Mouse (Mus musculus) lung, postnatal 10 days (tissue): ENCODE results near the gene A730061H03Rik.

Experiments used
- DNase-seq: peaks from one replicate; pipeline ENCODE4 v3.0.0; 2021

Gene A730061H03Rik

DNA sequence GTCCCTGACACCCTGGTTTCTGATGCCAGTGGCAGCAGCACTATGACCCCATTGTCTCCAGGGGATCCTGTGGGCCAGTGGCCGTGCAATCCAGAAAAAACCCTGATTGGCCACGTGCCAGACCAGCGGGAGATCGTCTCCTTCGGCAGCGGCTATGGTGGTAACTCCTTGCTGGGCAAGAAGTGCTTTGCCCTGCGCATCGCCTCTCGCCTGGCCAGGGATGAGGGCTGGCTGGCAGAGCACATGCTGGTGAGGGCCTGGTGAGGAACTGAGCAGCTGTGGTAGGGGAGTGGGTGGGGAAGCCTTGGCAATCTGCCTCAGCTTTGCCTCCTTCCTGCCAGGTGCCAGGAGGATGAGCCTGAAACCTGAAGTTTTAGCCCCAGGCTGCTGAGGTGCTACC is 15.9 kb downstream of the A730061H03Rik start:
- no peak for DNase-seq

DNA sequence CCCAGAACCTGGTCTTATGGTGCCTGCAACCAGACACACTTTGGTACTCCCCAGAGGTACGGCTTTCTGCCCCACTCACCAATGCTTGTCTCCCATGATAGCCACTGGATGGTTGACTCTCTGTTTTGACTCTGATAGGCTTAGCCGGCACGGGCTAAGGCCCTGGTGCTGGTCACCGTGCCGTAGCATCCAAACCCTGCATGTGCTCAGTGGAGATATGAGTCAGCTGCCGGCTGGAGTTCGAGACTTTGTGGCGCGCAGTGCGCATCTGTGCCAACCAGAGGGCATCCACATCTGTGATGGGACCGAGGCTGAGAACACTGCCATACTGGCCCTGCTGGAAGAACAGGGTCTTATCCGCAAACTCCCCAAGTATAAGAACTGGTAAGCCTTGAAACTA is 17.9 kb downstream of the A730061H03Rik start:
- no peak for DNase-seq

DNA sequence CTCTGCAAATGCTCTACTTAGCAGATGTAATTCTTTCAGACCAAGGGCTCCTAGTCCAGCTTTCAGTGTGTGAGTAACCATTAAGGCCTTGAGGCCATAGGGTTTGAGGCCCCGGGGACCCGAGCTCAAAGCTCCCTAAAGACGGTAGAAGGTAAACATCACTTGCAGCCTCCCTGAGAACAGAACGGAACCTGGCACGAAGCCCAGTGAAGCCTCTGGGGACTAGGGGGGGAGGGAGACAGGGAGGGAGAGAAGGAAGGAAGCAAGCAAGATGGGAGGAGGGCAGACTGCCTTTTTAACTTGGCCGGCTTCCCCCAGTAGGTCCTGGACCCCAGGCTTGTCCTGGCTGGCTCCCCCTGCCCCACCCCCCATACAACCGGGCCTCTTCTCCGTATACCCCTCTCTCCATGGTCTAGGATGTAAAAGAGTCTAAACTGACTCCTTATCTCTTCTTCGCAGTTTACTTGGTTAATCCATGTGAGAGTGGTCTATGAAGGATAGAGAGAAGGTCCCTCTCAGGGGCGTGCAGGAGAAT is 19.4 kb downstream of the A730061H03Rik start:
- peak; percentile 93 for DNase-seq

- DNase-seq, result peak; percentile 96
Measured at GRCm38 (mm10) chr14:55540067-55540786, 20.0 kb downstream of the A730061H03Rik start, which contains the start of gene Pck2. Gene Pck2 (plus strand): TSS chr14:55540266.

DNA sequence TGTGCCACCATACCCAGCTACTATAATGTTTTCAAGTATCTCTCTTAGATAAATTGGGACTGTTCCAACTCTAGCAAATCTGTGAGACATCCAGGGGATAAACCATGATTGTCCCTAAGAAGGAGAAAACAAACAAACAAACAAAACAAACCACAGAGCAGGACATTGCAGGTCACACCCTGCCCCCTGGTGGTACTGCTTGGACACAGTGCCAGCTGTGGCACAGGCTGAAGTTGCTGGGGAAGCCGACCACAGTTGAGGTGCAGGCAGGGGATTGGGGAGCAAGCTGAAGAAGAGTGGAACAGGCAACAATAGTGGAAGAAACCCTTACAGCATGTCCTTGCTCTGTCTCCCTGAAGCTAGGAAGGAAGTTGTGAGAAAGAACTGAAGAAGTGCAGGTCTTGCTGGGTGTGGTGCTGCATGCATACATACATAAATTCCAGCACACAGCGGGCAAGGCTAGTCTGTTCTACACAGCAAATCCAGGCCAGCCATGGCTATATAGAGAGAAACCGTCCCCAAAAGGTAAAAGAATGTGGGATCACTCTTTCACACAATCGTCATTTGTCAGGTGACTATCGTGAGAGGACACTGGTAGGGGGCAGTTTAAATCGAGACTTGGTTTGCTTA is 24.0 kb downstream of the A730061H03Rik start:
- peak; percentile 66 for DNase-seq

GRCm38 (mm10) chr14:55527940-55528339 is 32.3 kb downstream of the A730061H03Rik start:
- peak; percentile 51 for DNase-seq

DNA sequence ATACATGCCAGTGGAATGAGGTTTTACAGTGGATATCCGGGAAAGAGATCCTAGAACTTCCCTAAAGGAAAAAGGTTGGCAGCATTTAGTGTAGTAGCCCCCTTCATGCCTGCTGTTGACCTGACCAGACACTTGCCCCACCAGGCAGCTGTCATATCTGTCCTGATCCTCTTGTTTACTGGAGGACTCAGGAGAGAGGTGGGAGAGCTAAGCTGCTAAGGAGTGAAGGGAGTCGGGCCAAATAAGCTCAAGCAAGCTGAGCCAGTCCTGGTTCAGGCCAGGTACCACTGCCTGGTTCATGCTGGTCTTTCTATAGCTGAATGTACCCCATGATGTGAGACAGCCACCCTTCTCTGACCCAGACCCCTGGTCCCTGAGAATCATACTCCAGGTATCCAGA is 33.5 kb downstream of the A730061H03Rik start:
- no peak for DNase-seq

- DNase-seq, result no peak
Measured at GRCm38 (mm10) chr14:55524785-55525184, 35.4 kb downstream of the A730061H03Rik start, which contains the start of gene Nrl. Gene Nrl (minus strand): TSS chr14:55524981.

DNA sequence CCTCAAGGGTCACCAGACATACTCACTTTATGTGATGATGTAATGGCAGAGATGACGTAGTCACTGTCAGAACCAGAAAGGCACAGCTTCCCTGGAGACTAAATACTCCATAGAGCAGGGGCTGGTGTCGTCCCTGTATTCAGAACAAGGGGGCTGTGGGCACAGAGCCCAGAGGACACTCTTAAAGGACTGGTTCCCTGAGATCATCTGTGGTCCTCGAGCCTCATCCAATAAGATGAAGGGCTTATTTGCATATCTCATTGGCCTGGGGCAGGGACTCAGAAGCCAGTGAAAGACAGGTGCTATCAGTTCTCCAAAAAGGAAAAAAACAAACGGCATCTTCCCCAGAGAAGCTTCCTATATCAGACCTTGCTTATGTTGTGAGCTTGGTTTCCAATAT is 36.1 kb downstream of the A730061H03Rik start:
- DNase-seq, result no peak

GRCm38 (mm10) chr14:55520451-55521361 is 39.5 kb downstream of the A730061H03Rik start:
- DNase-seq, result peak; percentile 41

DNA sequence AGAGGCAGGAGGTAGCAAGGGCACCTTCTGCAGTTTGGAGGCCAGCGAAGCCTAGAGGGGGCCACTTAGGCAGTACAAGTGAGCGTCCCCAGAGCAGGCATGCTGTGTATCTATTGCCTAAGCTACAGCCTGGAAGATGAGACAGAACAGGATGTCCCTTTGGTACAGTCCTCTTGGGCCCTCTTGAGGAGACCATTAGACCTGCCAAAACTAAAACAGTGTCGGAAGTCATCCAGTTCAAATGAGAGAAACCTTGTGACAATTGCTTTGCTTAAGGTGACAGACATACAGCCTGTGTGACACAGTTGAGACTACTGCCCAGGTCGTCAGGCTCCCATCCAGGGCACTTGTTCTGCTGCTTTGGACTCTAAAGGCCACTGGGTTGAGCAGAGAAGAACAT is 40.6 kb downstream of the A730061H03Rik start:
- DNase-seq, result no peak

GRCm38 (mm10) chr14:55518897-55519296 is 41.3 kb downstream of the A730061H03Rik start:
- DNase-seq, result no peak

GRCm38 (mm10) chr14:55515846-55516245 is 44.4 kb downstream of the A730061H03Rik start:
- DNase-seq, result no peak

- no peak for DNase-seq
Measured at GRCm38 (mm10) chr14:55513927-55514326, 46.3 kb downstream of the A730061H03Rik start.

GRCm38 (mm10) chr14:55511037-55511436 is 49.2 kb downstream of the A730061H03Rik start:
- no peak for DNase-seq

DNA sequence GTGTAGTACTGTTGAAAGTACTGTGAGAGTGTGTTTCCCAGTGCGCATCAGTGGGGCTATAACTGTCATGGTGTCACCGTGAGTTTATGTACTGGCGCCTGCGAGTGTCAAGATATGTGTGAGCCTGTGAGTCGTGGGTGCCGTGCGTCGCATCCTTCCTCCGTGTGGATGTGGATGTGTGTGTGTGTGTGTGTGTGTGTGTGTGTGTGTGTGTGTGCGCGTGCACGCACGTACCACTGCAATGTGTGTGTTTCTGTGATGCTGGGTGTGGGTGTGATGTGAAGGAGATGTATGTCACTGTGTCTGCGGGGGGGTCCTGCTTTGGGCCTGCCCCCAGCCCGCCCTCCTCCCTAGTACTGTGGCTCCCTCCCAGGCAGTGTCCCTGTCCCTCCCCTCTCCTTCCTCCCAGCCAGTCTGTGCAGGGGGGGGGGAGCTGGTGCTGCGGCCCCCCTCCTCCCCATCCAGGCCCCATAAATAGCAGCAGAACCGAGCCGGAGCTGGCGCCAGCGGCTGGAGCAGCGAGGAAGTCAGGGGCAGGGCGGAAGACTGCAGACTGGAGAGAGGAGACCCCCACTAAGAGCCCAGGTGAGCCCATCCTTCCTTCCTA is 50.0 kb downstream of the A730061H03Rik start, which contains the start of gene Cpne6:
Gene Cpne6 (plus strand): TSS at position 321 of the 607 bp plus-strand sequence.
- no peak for DNase-seq
